8 mouse cellular contexts compared by ENCODE assay signal in the genomic region with DNA sequence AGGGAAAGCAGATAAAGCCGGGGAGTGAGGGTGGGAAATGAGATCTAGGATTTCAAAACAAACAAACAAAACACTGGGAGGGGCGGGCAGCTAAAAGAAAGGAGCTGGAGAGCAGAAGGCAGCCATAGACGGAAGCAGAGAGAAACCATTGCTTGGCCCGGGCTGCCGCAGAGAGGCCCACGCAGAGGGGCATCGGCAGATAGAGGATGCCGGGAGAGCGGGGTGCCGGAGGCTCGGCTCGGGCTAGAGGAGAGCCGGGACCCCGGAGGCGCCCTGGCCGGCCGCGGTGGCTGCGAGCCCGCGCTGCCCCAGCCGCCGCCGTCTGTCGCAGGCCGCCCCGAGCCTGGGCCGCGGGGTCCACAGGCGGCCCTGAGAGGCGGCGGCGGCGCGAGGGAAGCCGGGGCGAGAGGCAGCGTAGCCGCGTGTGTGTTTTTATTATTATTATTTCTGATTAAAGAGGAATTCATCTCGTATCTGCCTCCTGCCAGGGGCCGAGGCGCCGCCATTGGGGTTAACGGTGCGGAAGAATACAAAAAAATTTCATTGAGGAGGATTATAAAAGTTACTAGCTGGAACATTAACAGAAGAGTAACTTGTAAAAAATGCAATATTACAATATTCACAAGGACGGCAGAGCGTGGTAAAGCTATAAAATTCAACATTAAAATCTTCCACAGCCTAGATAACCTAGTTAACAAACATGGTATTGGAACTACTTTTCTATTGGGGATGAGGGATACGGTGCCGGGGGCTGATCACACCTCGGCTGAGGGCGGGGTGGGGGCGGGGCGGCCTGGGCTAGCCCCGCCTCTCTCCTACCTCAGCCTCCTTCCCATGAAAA. TPM values are rescaled to one million over a fixed set of nuclear protein-coding genes. Genes with fewer than 3 reads are reported as not detected.
A peak's percentile ranks its signal among the peaks of the same experiment; 100 is the strongest.
DNase-seq lines count a peak whose midpoint lies in the region; ATAC-seq and TF ChIP-seq lines count a peak whose summit lies in the region.

No protein-coding gene starts in this region.

- peak; percentile 73 for ATAC-seq in lung, embryonic 14.5 days (ENCODE audit: insufficient read depth)
- peak; percentile 64 for ATAC-seq in midbrain, embryonic 14.5 days (ENCODE audit: low FRiP score, low TSS enrichment)

- peak overlapping the region; percentile 49; the same call in 1 of the 2 replicates for H3K27ac ChIP-seq in lung, embryonic 14.5 days (ENCODE audit: low read depth)
- no peak overlapping the region for H3K27ac ChIP-seq in bone marrow macrophage, adult 2 months (ENCODE audit: insufficient read depth, low read depth, low read length)
- peak overlapping the region; percentile 70; the same call in 1 of the 2 replicates for H3K27ac ChIP-seq in midbrain, embryonic 14.5 days (replicated peaks; ENCODE audit: low read depth, low read length)

- DNase-seq in lung, embryonic 14.5 days = peak; percentile 75
- DNase-seq in lung, adult 18-20 months = no peak
- DNase-seq in forelimb bud, embryonic 11.5 days (ENCODE audit: low read depth, low spot score) = peak; percentile 72
- peak; percentile 57 for DNase-seq in kidney, adult 9 months
- DNase-seq in midbrain, embryonic 14.5 days = peak; percentile 79
- no peak for DNase-seq in spleen, postnatal 14 days (ENCODE audit: low spot score in 2 of 2)
- DNase-seq in right cerebral cortex, adult 2 months (ENCODE audit: low spot score in 2 of 2) = no peak

- peak overlapping the region; percentile 79 for H3K4me2 ChIP-seq in lung, embryonic 14.5 days
- peak overlapping the region; percentile 71 for H3K4me2 ChIP-seq in midbrain, embryonic 14.5 days (ENCODE audit: low read length)

- TF ChIP-seq CTCF in lung, embryonic 14.5 days (IDR thresholded peaks at IDR 0.05; ENCODE audit: low read depth) = no peak
- TF ChIP-seq CTCF in bone marrow macrophage, adult 2 months (IDR thresholded peaks at IDR 0.05; ENCODE audit: low read depth, low read length) = no peak

- H3K27me3 ChIP-seq in lung, embryonic 14.5 days (ENCODE audit: insufficient read depth, low read length) = peaks cover 62% of the 10 kb centered on the region
- H3K27me3 ChIP-seq in midbrain, embryonic 14.5 days (ENCODE audit: control insufficient read depth, insufficient read depth, low read length) = peaks cover 38% of the 10 kb centered on the region

- peak overlapping the region; percentile 55 for H3K4me3 ChIP-seq in lung, embryonic 14.5 days (ENCODE audit: low read depth, low read length)
- H3K4me3 ChIP-seq in bone marrow macrophage, adult 2 months (ENCODE audit: insufficient read depth, low read length) = peak overlapping the region; percentile 13
- peak overlapping the region; percentile 46 for H3K4me3 ChIP-seq in midbrain, embryonic 14.5 days (replicated peaks; ENCODE audit: low read depth, low read length)

- under 1% methylated on average over 48 of the region's 55 CpGs for WGBS in lung, embryonic 14.5 days
- WGBS in midbrain, embryonic 14.5 days = under 1% methylated on average over 55 of the region's 55 CpGs

- H3K9me3 ChIP-seq in lung, embryonic 14.5 days (ENCODE audit: low read depth, low read length) = no peaks in the 10 kb centered on the region
- H3K9me3 ChIP-seq in midbrain, embryonic 14.5 days (ENCODE audit: control insufficient read depth, low read length) = 0 out of 2 replicates have a peak, but pooled peaks cover 2% of the 10 kb centered on the region

- peak overlapping the region; percentile 75 for H3K9ac ChIP-seq in lung, embryonic 14.5 days
- H3K9ac ChIP-seq in midbrain, embryonic 14.5 days (replicated peaks; ENCODE audit: low read length) = peak overlapping the region; percentile 76

- no peaks in the 10 kb centered on the region for H3K36me3 ChIP-seq in lung, embryonic 14.5 days (ENCODE audit: insufficient read depth)
- no peaks in the 10 kb centered on the region for H3K36me3 ChIP-seq in midbrain, embryonic 14.5 days (ENCODE audit: control insufficient read depth, insufficient read depth, low read length)

- no peaks in the 10 kb centered on the region; the same call in 1 of the 2 replicates for H3K4me1 ChIP-seq in lung, embryonic 14.5 days (ENCODE audit: insufficient read depth)
- H3K4me1 ChIP-seq in bone marrow macrophage, adult 2 months (ENCODE audit: control insufficient read depth, insufficient read depth, low read length) = no peaks in the 10 kb centered on the region
- peaks cover 11% of the 10 kb centered on the region for H3K4me1 ChIP-seq in midbrain, embryonic 14.5 days (ENCODE audit: control insufficient read depth, insufficient read depth, low read length)

- no peak for TF ChIP-seq POLR2A in bone marrow macrophage, adult 2 months (IDR thresholded peaks at IDR 0.05; ENCODE audit: borderline replicate concordance, low read depth, low read length)

RNA-seq across cellular contexts. Expression of a gene that starts 29.7 kb away (rescaled TPM):
- polyA plus RNA-seq in lung, embryonic 14.5 days (2014; fragmentation: Nextera tagmentation; extraction: Ambion mirVana) = 0.07 TPM in 1 of 2 replicates, not detected in the other
- polyA plus RNA-seq in bone marrow macrophage, adult 2 months (2012; ENCODE audit: insufficient read depth, insufficient read length, missing spikeins) = not detected in 2 replicates
- 1.7 and 1.9 TPM in 2 replicates for polyA plus RNA-seq in midbrain, embryonic 14.5 days (2014; fragmentation: Nextera tagmentation; extraction: Ambion mirVana)

Comparison
In these comparisons a context has a peak if more than half of its experiments do, and no peak if none do; other contexts are left out.
1. DNase-seq: peak in lung, embryonic 14.5 days (single experiment), forelimb bud, embryonic 11.5 days (single experiment), kidney, adult 9 months (single experiment) and midbrain, embryonic 14.5 days (single experiment); none in lung, adult 18-20 months (0 of 2), spleen, postnatal 14 days (0 of 2) and right cerebral cortex, adult 2 months (0 of 2).
2. Peak in every context shown above with its lines, with median percentiles within 50 percentile points of each other: H3K4me3 ChIP-seq.